Mouse (Mus musculus) liver, postnatal 0 days (tissue): ENCODE measurements around the gene Mapk3.

Experiments
- CTCF ChIP-seq: sonication (generic); IDR thresholded peaks from 2 replicates; pipeline ENCODE4 v1.5.1; 2016; ENCODE audit warnings: antibody characterized with exemption, low read depth
- EP300 ChIP-seq: IDR thresholded peaks from 2 replicates; pipeline ENCODE4 v1.6.1; 2016; ENCODE audit warnings: antibody characterized with exemption, low read depth, mild to moderate bottlenecking

- TF ChIP-seq CTCF (no peak), EP300 (no peak)
Measured at GRCm38 (mm10) chr7:126740977-126741376, 18.4 kb upstream of the Mapk3 start.
